Mouse (Mus musculus) heart, postnatal 25 days (tissue): ENCODE results near the gene Casz1. TPM values are rescaled to one million over a fixed set of nuclear protein-coding genes. Genes with fewer than 3 reads are reported as not detected.

Experiments used
- DNase-seq: peaks from one replicate; pipeline ENCODE4 v3.0.0; 2022; ENCODE audit warnings: low spot score
- intact Hi-C: fragments of 180-260 bp; cut with DNase I; formaldehyde crosslinking; loops from one replicate; pipeline ENCODE4 v1.15.1; 2025
- total RNA-seq, 2 experiments: library from RNA; stranded (reverse); gene quantifications; 2 replicates each; pipeline ENCODE4 v1.2.3; 2021

The Casz1 gene
- total RNA-seq, 2 experiments from 2014 or later: 42.1 to 44.7 TPM

- intact Hi-C loops: no loop called here
- no peak for DNase-seq
Observed at GRCm38 (mm10) chr4:148795038-148795437, 9.2 kb upstream of the Casz1 start.

- DNase-seq: no peak
- intact Hi-C loops: no loop called here
Observed at GRCm38 (mm10) chr4:148797475-148798324, 6.5 kb upstream of the Casz1 start.

- intact Hi-C loops: loop anchor here (2.0 to 5.0 kb wide), 3 partner anchors 112 to 269 kb away; no protein-coding TSS in a partner anchor
- DNase-seq: no peak
Observed at GRCm38 (mm10) chr4:148803031-148803430, 1.2 kb upstream of the Casz1 start.

GRCm38 (mm10) chr4:148803636-148804035 lies 593 bp upstream of the Casz1 start:
- intact Hi-C loops: loop anchor here (2.0 to 5.0 kb wide), 3 partner anchors 111 to 269 kb away; no protein-coding TSS in a partner anchor

GRCm38 (mm10) chr4:148804780-148805160 lies 541 bp downstream of the Casz1 start:
- intact Hi-C loops: loop anchor here (5.0 kb wide), 2 partner anchors 243 to 268 kb away; no protein-coding TSS in a partner anchor
- no peak for DNase-seq

More at GRCm38 (mm10) chr4:148803636-148804035, 593 bp upstream of the Casz1 start:
- no peak for DNase-seq

GRCm38 (mm10) chr4:148805161-148805810 lies 1.1 kb downstream of the Casz1 start:
- no peak for DNase-seq
- intact Hi-C loops: no loop called here

- no peak for DNase-seq
- intact Hi-C loops: loop anchor here (2.0 kb wide), 2 partner anchors 27 to 59 kb away; no protein-coding TSS in a partner anchor
Observed at GRCm38 (mm10) chr4:148805811-148806747, 1.9 kb downstream of the Casz1 start.

- DNase-seq: peak; percentile 31
- intact Hi-C loops: loop anchor here (2.0 kb wide), 2 partner anchors 26 to 60 kb away; no protein-coding TSS in a partner anchor
Observed at GRCm38 (mm10) chr4:148806836-148807235, 2.6 kb downstream of the Casz1 start.

GRCm38 (mm10) chr4:148807397-148807796 lies 3.2 kb downstream of the Casz1 start:
- intact Hi-C loops: loop anchor here (2.0 kb wide), 2 partner anchors 25 to 61 kb away; no protein-coding TSS in a partner anchor

GRCm38 (mm10) chr4:148808839-148809238 lies 4.6 kb downstream of the Casz1 start:
- intact Hi-C loops: no loop called here
- DNase-seq: no peak

More at GRCm38 (mm10) chr4:148807397-148807796, 3.2 kb downstream of the Casz1 start:
- no peak for DNase-seq

- DNase-seq: no peak
- intact Hi-C loops: loop anchor here (5.0 kb wide), 3 partner anchors 37 to 152 kb away; no protein-coding TSS in a partner anchor
Observed at GRCm38 (mm10) chr4:148810706-148811105, 6.5 kb downstream of the Casz1 start.

GRCm38 (mm10) chr4:148811940-148812339 lies 7.7 kb downstream of the Casz1 start:
- no peak for DNase-seq
- intact Hi-C loops: loop anchor here (5.0 kb wide), 3 partner anchors 35 to 150 kb away; no protein-coding TSS in a partner anchor

GRCm38 (mm10) chr4:148813247-148813646 lies 9.0 kb downstream of the Casz1 start:
- intact Hi-C loops: loop anchor here (5.0 kb wide), 3 partner anchors 34 to 149 kb away; no protein-coding TSS in a partner anchor
- no peak for DNase-seq

- intact Hi-C loops: no loop called here
- DNase-seq: no peak
Observed at GRCm38 (mm10) chr4:148816556-148816955, 12.3 kb downstream of the Casz1 start.

- no peak for DNase-seq
- intact Hi-C loops: no loop called here
Observed at GRCm38 (mm10) chr4:148818161-148818560, 13.9 kb downstream of the Casz1 start.

GRCm38 (mm10) chr4:148820171-148820570 lies 15.9 kb downstream of the Casz1 start:
- no peak for DNase-seq
- intact Hi-C loops: no loop called here

GRCm38 (mm10) chr4:148823281-148823680 lies 19.1 kb downstream of the Casz1 start:
- DNase-seq: no peak
- intact Hi-C loops: no loop called here

GRCm38 (mm10) chr4:148830350-148830749 lies 26.1 kb downstream of the Casz1 start:
- DNase-seq: no peak
- intact Hi-C loops: no loop called here

GRCm38 (mm10) chr4:148833245-148833990 lies 29.2 kb downstream of the Casz1 start:
- intact Hi-C loops: loop anchor here (2.0 kb wide), 1 partner anchor 27 kb away; no protein-coding TSS in a partner anchor
- no peak for DNase-seq
